Mouse (Mus musculus) T-helper 17 cell (primary cell): ENCODE measurements around the gene Neurog1.

Experiments
- in situ Hi-C, 2 experiments: fragments of 300-600 bp; cut with MboI, MseI; formaldehyde crosslinking; loops; 1 replicate in 1 of 2; 2 replicates in 1 of 2; pipeline ENCODE4 v1.15.1; 2025; ENCODE audit warnings: high pct_unique_total_duplicates in 2 of 2

Gene Neurog1

GRCm38 (mm10) chr13:56251924-56252619, at the start of gene Neurog1:
Gene Neurog1, minus strand, starts transcription at chr13:56252163.
- in situ Hi-C loops = no loop called here

GRCm38 (mm10) chr13:56299336-56299735, 47.4 kb upstream of the Neurog1 start:
- in situ Hi-C loops = no loop called here

GRCm38 (mm10) chr13:56296659-56297020, 44.7 kb upstream of the Neurog1 start:
- in situ Hi-C loops = no loop called here

- in situ Hi-C loops = no loop called here
Observed at GRCm38 (mm10) chr13:56295943-56296658, 44.1 kb upstream of the Neurog1 start, which contains the start of gene Cxcl14. Gene Cxcl14, minus strand, starts transcription at chr13:56296551.

GRCm38 (mm10) chr13:56295586-56295942, 43.6 kb upstream of the Neurog1 start:
- in situ Hi-C loops = no loop called here

- in situ Hi-C loops = no loop called here
Observed at GRCm38 (mm10) chr13:56294908-56295307, 42.9 kb upstream of the Neurog1 start.

GRCm38 (mm10) chr13:56289998-56290397, 38.0 kb upstream of the Neurog1 start:
- in situ Hi-C loops = no loop called here

GRCm38 (mm10) chr13:56289261-56289660, 37.3 kb upstream of the Neurog1 start:
- in situ Hi-C loops = no loop called here

- in situ Hi-C loops = no loop called here
Observed at GRCm38 (mm10) chr13:56288601-56289000, 36.6 kb upstream of the Neurog1 start.

GRCm38 (mm10) chr13:56287091-56287490, 35.1 kb upstream of the Neurog1 start:
- in situ Hi-C loops = no loop called here

GRCm38 (mm10) chr13:56283321-56283720, 31.4 kb upstream of the Neurog1 start:
- in situ Hi-C loops = loop anchor here (5.0 kb wide), 1 partner anchor 149 kb away; no protein-coding TSS in a partner anchor

- in situ Hi-C loops = loop anchor here (5.0 kb wide), 1 partner anchor 152 kb away; no protein-coding TSS in a partner anchor
Observed at GRCm38 (mm10) chr13:56280356-56280755, 28.4 kb upstream of the Neurog1 start.

- in situ Hi-C loops = loop anchor here in 1 of 2 experiments (5.0 kb wide), 1 partner anchor 93 kb away; no protein-coding TSS in a partner anchor
Observed at GRCm38 (mm10) chr13:56279439-56279838, 27.5 kb upstream of the Neurog1 start.

- in situ Hi-C loops = loop anchor here in 1 of 2 experiments (5.0 kb wide), 1 partner anchor 97 kb away; no protein-coding TSS in a partner anchor
Observed at GRCm38 (mm10) chr13:56275171-56275570, 23.2 kb upstream of the Neurog1 start.

- in situ Hi-C loops = loop anchor here in 1 of 2 experiments (5.0 kb wide), 1 partner anchor 73 kb away; no protein-coding TSS in a partner anchor
Observed at GRCm38 (mm10) chr13:56270124-56270523, 18.2 kb upstream of the Neurog1 start.

- in situ Hi-C loops = no loop called here
Observed at GRCm38 (mm10) chr13:56267396-56267795, 15.4 kb upstream of the Neurog1 start.

GRCm38 (mm10) chr13:56266435-56266834, 14.5 kb upstream of the Neurog1 start:
- in situ Hi-C loops = no loop called here

GRCm38 (mm10) chr13:56265661-56266060, 13.7 kb upstream of the Neurog1 start:
- in situ Hi-C loops = no loop called here

GRCm38 (mm10) chr13:56262269-56262668, 10.3 kb upstream of the Neurog1 start:
- in situ Hi-C loops = no loop called here

- in situ Hi-C loops = no loop called here
Observed at GRCm38 (mm10) chr13:56260344-56260780, 8.4 kb upstream of the Neurog1 start.

- in situ Hi-C loops = no loop called here
Observed at GRCm38 (mm10) chr13:56259926-56260250, 7.9 kb upstream of the Neurog1 start.

- in situ Hi-C loops = no loop called here
Observed at GRCm38 (mm10) chr13:56259021-56259925, 7.3 kb upstream of the Neurog1 start.
